Mouse (Mus musculus) bone marrow macrophage, adult 2 months (primary cell): ENCODE results near the gene Ankrd52.

Source experiments
- CTCF ChIP-seq: IDR thresholded peaks from 2 replicates; pipeline ENCODE4 v1.5.1; 2012; ENCODE audit warnings: low read depth, mild to moderate bottlenecking, low read length, moderate library complexity
- POLR2A ChIP-seq: IDR thresholded peaks from 2 replicates; pipeline ENCODE4 v1.6.1; 2012; ENCODE audit warnings: mild to moderate bottlenecking, low read depth, low read length, borderline replicate concordance

DNA sequence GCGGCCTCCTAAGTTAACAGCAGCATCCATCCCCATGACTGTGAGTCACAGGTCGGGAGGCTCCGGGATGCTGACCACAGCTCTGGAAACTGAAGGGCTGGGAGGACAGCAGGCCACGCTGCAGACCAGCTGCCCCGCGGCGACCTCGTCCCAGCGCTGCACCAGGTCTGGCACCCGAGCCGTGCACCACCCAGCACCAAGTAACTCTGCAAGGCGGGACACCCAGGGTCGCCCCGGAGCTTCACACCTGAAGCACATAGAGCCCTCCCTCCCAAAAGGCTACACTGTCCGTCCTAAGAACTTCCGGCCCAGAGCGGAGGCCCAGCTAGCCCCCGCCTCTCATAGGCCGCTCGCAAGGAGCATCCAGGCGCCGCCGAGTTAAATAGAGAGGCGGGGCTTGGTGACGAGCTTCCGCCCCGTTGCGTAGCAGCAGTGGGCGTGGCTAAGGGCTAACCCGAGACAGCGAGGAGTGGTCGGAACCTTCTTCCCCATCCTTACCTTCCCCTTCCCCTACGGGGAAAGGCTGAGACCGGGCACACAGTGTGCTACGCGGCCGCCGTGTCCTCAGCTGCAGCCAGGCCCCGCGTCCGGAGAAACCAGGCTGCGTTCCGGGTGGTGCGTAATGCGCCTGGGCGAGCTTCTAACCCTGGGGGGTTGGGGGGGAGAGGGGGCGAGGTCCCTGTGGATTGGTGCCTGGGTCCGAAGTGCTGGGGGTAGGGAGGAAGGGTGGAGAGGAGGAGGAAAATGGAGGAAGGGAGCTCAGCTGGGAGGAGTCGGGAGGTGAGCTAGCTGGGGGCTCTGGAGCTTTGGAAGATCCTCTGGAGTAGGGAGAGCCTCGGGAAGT is 34.5 kb downstream of the Ankrd52 start, which contains the start of the genes Nabp2 and Rnf41:
- TF ChIP-seq CTCF (no peak), POLR2A (no peak)
